Mouse (Mus musculus): ENCODE data around the gene Cpeb2. TPM values are rescaled to one million over a fixed set of nuclear protein-coding genes. Genes with fewer than 3 reads are reported as not detected.

The Cpeb2 gene
- polyA plus RNA-seq, 1 experiment = 21.2 TPM

DNA sequence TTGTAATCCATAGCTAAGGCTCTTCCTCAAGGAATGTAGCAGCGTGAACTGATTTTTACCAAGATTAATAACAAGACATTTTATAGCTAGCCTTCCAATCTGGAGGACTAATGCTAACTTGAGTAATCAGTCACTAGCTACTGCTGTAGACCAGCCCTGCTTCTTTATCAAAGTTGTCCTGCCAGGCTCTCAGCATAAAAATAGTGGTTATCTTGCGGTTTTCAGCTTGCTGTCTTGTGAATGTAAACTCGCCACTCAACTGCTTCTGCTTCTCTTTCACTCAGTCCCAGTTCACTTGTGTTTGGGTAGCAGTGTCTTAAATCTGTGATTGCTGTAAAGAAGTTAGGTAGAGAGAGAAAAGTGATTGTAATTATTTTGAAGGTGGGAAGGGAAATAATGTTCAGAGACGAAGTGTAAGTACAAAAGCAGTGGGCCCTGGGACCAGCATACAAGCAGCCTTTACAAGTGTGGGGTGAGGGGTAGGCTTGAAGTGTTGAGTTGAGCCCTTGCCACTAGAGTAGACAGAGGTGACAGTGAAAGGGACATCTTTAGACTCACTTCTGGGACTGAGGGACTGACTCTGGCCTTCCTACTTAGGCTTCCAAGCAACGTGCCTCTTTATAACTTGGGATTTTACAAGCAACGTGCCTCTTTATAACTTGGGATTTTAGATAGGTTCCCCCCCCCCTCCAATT lies 6.3 kb downstream of the Cpeb2 start:
- no peak for DNase-seq (ENCODE audit: low spot score)

DNA sequence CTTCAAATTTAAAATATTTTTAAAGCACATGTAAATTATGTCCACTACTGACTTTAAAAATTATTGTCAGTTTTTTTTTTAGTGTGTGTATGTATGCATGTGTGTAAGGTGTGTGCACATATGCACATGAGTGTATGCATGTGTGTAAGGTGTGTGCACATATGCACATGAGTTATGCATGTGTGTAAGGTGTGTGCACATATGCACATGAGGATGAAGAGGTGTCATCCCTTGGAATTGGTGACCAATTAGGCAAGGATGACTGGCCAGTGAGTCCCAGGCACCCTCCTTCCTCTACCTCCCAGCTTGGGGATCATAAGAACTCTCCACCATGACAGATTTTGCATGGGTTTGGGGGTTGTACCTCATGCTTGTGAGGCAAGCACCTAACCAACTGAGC lies 7.8 kb downstream of the Cpeb2 start:
- DNase-seq (ENCODE audit: low spot score) = no peak

DNA sequence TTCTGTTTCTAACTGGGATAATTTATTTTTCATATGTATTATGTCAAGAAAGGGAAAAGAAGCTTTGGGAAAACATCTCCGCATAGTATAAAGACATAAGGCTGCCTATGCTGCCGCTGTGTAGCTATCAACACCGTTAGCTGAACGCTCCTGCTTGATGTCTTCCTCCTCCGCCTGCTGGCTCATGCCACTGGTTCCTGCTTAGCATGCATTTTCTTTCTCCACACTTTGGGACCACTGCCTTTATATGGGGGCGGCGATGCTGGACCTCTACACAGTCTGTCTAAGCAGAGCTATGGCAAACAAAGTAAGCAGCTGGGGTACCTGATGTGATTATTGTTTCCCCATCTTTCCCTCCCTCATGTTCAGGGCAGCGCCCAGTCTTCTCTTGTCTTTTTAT lies 13.3 kb downstream of the Cpeb2 start:
- DNase-seq (ENCODE audit: low spot score) = no peak

DNA sequence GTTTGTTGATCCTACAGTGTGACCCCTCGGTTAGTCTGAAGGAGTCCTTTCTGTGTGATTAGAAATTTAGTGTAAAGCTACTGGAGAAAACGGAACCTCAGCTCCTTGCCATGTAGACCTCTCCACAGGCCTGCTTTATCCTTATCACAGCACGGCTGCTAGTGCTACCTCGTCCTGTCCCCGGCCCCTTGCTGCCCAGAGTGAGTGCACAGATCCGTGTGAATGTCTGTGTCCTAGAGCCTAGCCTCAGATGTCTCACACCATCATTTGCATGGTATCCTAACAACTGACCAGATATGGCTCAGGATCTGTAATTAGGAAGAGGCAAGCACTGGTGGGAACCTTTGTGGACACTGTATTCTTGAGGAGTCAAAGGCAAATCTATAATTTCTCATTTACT lies 14.0 kb downstream of the Cpeb2 start:
- DNase-seq (ENCODE audit: low spot score) = no peak

DNA sequence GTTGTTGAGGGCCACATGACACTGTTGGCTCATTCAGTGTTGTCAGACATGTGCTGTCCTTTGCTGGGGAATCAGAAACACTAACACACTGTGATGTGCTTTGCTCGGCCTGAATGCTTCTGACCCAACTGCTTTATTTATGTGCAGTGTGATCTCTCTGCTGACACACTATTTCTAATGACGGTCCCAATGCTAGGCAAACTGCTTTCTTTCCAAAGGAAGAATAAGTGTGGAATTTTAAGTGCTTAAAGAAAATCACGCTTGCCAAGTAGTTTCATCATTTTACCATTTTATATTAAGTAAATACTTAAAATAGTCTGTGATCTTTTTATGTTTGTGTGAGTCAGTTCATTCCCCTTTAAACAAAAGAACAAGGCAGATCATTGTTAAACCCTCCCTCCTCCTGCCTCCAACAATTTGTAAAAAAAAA lies 15.0 kb downstream of the Cpeb2 start:
- no peak for DNase-seq (ENCODE audit: low spot score)

DNA sequence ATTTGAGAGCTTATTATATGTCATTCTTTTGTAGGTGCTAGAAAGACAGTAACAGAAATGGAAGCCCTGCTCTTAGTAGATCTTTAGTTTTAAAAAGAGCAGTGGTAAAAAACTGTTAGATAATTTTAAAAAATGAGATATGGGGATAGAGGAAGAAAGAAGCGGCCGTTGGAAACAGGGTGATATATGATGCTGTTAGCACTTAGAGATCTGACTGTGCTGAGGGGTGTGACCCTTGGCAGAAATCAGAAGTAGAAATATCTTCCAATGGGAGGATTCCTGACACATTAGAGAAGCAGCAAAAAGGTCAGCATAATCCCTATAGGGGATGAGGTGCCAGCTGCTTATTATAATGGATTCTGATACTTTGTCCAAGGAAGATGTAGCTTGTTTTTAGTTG lies 24.5 kb downstream of the Cpeb2 start:
- no peak for DNase-seq (ENCODE audit: low spot score)

DNA sequence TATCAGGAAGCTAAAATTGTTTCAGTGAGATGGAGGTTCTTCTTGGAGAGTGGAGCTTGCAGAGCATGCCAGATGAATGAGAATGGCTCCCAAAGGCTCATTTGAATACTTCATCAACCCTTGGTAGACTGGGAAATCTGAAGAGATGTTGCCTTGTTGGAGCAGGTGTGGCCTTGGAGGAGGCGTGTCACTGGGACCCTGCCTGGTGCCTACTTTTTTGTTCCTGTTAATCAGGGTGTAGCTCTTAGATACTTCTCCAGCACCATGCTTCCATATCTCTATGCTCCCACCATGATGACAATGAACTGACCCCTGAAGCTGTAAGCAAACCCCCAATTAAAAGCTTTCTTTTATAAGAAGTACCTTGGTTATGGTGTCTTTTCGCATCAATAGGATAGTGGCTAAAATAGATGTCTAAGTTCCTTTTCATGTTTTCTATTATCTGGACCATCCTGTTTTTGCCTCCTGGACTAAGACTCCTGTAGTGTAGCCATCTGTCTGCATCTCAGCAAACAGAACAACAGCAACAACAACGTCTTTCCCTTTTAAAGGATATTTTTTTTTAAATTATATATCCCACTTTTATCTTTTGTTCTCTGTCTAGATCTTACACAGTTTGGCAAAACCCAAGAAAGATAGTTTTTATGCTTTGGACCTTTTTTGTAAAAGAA lies 25.6 kb downstream of the Cpeb2 start:
- DNase-seq (ENCODE audit: low spot score) = no peak

DNA sequence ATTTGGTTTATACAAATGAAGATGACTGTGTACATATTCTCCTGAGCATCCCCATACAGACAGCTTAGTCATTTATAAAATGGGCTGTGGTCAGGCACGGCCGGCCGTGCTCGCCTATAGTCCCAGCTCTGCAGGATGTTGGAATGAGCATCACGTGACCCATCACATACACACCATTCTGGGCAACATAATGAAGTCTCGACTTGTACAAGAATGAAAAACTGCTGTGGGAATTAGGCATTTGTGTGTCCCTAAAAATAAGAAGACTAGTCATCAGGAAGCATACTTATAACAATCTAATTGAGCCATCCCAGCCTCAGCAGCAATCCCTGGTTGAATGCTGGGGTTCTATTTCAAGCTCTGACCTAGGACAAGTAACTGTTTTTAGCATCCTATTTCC lies 28.8 kb downstream of the Cpeb2 start:
- no peak for DNase-seq (ENCODE audit: low spot score)

DNA sequence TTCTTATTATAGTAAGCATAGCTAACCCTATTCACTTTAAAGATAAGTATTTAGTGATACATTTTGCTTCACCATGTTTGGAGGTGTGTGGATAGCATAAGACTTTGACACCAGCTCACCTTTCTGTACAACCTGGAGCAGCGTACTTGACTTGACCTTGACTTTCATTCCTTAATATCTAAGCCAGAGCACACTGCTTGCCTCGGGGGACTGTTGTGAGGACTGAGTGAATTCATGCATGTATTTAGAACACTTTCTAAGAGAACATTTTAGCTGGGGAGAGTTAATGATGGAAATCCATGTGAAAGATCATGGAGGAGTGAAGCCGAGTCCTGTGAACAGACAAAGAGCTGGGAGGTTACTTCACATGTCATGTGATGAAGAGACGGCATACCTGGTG lies 31.0 kb downstream of the Cpeb2 start:
- DNase-seq (ENCODE audit: low spot score) = no peak

DNA sequence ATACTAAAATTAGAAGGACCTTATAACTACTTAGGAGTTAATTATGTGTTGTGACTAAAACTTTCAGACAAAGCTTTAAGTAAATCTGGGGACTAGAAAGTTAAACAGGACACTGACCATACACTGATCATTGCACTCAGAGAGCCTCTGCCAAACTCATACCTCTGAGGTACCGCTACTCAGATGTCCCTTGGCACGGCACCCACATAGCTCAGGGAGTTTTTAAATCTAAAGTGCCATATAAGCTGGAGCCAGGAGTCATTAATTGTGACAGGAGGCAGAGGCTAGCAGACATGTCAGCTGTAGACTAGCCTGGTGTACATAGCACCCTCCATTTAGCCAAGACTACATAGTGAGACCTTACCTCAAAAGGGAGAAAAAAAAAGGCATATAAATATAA lies 31.7 kb downstream of the Cpeb2 start:
- no peak for DNase-seq (ENCODE audit: low spot score)

DNA sequence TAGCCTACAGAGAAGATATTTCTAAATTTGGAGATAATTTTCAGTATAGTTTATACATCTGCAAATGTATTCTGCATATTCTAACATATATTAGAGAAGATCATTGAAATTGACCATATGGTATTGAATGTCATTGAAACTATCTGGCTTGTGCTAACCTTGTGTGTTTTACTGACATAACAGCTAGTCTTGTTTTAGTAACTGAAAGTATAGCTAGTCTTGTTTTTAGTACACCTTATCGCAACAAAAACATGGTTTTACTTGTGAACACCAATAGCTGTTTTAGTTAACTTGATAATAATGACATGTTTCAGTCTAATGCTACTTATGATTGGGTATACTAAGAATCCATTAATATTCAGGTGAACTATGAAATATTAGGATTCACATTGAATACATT lies 45.0 kb downstream of the Cpeb2 start:
- no peak for DNase-seq (ENCODE audit: low spot score)

DNA sequence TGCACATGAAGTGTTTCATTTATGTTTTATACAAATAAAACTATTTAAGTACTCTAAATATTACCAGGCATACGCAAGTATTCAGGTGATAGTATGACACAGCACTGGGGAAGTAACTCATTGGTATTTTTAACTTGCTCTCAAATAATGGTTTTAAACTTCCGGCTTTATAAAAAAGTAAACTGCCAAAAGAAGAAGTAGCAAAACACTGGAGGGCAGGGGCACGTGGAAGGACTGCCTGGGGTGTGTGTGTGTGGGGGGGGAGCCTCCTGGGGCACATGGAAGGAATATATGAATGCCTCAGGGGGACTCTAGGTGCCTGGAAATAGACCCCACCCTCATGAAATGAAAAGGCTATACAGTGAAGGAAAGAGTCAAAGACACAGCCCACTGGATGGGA lies 46.8 kb downstream of the Cpeb2 start:
- no peak for DNase-seq (ENCODE audit: low spot score)

DNA sequence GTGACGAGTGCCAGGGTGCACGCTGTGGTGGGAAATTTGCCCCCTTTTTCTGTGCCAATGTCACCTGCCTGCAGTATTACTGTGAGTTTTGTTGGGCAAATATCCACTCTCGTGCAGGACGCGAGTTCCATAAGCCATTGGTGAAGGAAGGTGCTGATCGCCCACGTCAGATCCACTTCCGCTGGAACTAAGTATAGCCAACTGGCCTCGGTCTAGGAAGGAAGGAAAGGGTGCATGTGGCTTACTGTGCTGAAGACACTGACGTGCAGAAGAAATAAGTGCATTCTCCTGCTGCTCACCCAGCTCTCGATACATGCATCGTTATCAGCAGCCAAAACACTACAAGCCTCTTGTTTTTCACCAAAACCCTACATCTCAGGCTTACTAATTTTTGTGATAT lies 52.8 kb downstream of the Cpeb2 start:
- DNase-seq (ENCODE audit: low spot score) = no peak

DNA sequence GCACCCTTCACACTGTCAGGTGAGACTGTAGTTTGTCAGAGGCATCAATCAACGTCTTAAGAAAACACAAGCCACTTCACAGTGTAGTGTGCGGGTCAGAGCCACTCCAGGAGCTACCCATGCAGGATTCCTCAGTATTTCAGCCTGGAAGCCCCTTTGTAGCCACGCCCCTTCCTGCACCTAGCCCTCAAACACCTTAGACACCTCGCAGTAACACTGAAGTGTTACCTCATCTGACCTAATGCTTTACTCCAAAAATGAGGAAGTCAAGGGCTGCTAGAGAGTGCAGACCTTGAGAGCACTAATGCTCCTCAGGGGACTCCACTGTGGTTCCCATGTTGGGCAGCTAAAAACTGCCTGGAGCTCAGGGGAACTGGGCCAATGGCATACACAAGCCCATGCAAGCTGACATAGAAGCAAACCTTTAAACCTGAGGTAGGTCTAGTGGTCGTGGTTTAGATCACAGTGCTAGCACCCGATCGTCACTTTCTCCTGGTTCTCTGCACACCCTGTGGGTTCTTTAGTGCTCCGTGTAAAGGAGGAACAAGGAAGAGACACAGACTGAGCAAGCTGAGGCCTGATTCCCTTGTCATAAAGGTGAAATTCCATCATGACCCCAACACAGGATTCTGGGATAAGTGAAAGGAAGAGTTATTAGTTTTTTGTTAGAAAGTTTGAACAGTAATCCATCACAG lies 56.9 kb downstream of the Cpeb2 start:
- no peak for DNase-seq (ENCODE audit: low spot score)

DNA sequence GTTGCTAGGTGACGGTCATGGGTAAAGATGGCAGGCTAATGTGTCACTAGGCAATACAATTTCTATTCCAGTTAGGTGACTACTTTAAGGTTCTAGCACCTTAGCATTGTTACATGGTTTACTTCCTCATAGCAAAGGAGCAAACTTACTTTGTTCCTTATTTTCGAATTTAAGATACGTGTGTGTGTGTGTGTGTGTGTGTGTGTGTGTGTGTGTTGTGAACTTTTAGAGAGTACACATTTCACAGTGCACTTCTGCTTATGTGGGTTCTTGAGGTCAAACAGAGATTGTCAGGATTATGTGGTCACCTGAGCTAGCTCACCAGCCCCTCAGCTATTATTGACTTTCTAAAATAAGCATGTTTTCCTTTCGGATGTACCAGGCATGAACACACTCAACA lies 60.2 kb downstream of the Cpeb2 start:
- no peak for DNase-seq (ENCODE audit: low spot score)

DNA sequence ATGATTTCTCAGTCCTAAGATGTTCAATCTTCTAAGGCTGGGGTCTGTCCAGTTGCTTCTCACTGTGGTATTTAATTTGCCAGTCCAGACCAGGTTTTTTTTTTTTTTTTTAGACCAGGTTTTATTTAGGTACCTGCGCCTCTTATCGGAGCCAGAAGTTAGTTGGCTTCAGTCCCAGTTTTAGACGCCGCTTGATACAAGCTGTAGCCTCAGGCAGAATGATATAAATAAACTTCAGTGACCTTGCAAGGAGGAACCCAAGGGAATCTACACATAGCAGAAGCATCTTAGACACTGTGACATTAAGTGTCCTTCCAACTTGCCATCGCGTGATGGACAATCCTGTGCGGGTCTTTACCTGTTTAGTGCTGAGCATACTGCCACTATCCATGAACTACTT lies 64.5 kb downstream of the Cpeb2 start:
- DNase-seq (ENCODE audit: low spot score) = no peak

DNA sequence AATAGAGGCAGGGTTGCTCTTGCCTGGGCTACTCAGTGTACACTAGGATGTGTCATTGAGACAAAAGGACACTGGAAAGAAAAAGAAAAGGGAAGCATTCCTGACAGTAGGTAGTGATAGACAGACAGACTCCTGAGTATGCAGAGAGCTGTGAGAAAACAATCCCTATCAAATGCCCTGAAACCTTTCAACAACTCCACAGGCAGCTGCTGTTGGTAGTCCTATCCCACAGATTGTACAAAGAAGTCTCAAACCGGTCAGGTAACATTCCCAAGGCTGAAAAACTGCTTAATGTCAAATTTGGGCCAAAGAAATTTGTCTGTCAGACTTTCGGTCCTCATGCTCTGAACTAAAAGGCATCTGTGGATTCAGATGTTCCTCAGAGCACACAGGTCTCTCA lies 66.0 kb downstream of the Cpeb2 start:
- DNase-seq (ENCODE audit: low spot score) = no peak

DNA sequence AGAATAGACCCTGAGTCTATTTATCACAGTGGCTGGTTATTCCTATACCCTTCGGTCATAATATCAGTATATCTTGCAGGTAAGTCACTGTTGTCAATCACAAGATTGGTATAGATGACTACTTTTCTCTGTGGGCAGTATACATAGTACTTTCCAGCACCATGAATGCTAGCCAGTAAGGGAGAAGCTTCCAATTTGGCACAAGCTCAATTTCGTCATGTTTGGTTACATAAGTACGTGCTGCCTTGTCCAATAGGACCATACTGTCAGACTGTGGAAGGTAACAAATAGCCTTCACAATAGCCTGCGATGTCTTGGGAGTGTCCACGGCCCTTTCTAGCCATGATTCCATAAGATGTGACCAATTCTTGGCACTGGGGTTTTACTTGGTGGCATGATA lies 67.1 kb downstream of the Cpeb2 start:
- no peak for DNase-seq (ENCODE audit: low spot score)

DNA sequence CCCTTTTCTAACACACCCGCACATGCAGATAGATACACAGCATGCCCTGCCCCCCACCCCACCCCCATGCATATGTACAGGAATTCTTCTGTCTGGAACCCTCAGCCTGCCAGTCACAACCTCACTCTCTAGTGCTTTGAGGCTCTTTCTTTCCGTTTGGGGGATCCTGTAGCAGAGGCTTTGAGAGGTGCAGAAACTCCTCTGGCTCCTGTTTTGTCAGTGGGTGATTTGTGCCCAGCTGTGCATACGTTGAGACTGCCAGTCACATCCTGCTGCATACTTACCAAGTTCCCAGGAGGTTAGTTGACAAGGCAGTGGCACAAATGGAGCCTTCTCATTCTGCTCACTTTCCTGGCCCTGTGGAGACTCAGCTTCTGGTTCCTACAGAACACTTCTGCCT lies 68.0 kb downstream of the Cpeb2 start:
- no peak for DNase-seq (ENCODE audit: low spot score)

DNA sequence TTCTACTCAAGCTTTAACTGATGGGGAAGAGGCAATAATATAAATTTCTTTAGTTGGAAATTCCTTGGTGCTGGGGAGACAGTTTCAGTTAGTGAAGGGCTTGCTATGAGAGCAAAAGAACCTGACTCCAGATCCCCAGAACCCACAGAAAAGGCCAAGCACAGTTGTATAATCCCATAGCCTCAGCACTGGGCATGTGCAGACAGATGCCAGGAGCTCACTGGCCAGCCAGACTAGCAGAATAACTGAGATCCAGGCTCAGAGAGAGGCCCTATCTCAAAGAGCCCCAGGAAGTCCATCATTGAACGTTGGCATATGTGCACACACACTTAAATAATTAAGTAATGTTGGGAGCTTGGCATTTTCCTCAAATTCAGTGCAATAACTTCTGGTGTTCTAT lies 70.5 kb downstream of the Cpeb2 start:
- no peak for DNase-seq (ENCODE audit: low spot score)

DNA sequence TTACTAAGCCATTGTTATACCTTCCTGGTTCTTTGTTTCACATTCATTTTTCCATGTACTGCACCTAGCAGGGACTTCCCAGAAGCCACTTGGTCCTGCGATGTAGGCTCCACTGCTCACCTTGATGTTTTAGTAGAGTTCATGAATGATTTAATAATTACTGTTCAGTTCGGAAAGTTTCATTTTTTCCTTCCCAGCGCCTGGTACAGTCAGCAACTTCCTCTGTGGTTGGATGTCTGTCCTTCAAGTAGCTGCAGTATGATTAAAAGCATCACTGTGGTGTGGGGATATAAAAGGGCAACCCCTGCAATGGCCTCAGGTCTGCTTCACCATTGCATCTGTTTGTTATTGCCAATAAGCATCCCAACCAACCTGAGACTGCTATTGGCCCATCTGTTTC lies 72.5 kb downstream of the Cpeb2 start:
- DNase-seq (ENCODE audit: low spot score) = no peak

DNA sequence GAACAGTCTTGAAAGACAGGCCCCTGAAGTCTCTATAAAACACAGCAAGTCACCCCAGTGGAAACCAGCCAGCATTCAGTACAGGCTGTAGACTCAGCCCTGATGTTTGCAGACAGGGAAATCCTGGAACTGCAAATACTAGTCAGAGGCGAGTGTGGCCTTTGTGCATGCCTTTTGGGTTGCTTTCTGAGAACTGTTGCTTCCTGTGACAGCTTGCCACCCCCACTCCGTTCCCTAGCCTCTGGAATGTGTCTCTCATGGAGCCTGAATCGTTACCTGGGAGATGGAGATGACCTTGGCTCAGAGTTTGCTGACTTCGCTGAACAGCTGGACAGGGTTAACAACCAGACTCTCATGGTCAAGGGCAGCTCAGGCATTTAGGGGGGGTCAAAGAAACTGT lies 77.0 kb downstream of the Cpeb2 start:
- no peak for DNase-seq (ENCODE audit: low spot score)

DNA sequence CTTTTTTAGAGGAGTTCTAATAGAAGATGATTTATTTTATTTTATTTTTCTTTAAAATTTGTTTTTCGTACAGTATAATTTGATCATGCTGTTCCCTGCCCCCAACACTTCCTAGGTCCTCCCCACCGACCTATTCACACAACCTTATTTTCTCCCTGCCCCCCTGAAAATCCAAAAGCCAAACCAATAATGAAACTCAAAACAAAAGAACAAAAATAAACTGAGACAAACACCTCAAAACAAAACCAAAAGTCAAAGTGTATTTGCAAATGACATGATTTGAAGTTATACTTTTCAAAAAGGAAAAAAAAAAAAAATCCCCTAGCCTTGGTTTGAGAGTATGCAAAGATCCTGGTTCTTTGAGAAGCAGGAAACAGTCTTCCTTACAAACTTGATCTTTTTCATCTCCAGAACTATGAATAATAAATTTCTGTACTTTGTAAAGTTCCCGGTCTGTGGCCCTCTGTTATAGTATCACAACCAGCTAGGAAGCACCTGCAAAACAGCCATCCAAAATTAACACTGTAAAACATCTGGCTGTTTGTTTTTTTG lies 91.4 kb downstream of the Cpeb2 start:
- DNase-seq (ENCODE audit: low spot score) = no peak
